ENCODE assay signal across 10 mouse cellular contexts in genomic region chr13:23269681-23270080, GRCm38 (mm10). TPM values are rescaled to one million over a fixed set of nuclear protein-coding genes. Genes with fewer than 3 reads are reported as not detected.
DNase-seq lines count a peak whose midpoint lies in the region; ATAC-seq and TF ChIP-seq lines count a peak whose summit lies in the region.
"Had no signal": no experiment of that assay in that cellular context is flagged by ENCODE, and none has a peak within 500 bp of the region (broad histone marks: within the 10 kb centered on the region; RNA-seq: fewer than 3 reads in every experiment).

No protein-coding gene starts in this region.

- TF ChIP-seq EP300 in heart, postnatal 0 days (IDR thresholded peaks at IDR 0.05; ENCODE audit: low read depth), result no peak

- no peak overlapping the region for H3K27ac ChIP-seq in heart, postnatal 0 days (ENCODE audit: low read depth)
- H3K27ac ChIP-seq in hindbrain, embryonic 15.5 days (replicated peaks), result no peak overlapping the region
- H3K27ac ChIP-seq in midbrain, embryonic 16.5 days (ENCODE audit: low read length), result no peak overlapping the region

- no peaks in the 10 kb centered on the region for H3K36me3 ChIP-seq in heart, postnatal 0 days (replicated peaks; ENCODE audit: control insufficient read depth, insufficient read depth, low read length)
- H3K36me3 ChIP-seq in hindbrain, embryonic 15.5 days, result no peaks in the 10 kb centered on the region
- no peaks in the 10 kb centered on the region for H3K36me3 ChIP-seq in midbrain, embryonic 16.5 days (ENCODE audit: control insufficient read depth, insufficient read depth, low read length)
- H3K36me3 ChIP-seq: G1E had no signal

- H3K4me1 ChIP-seq in heart, postnatal 0 days (ENCODE audit: control insufficient read depth, insufficient read depth), result peaks cover 5% of the 10 kb centered on the region; the same call in 1 of the 2 replicates
- 0 out of 2 replicates have a peak, but pooled peaks cover 4% of the 10 kb centered on the region for H3K4me1 ChIP-seq in hindbrain, embryonic 15.5 days (replicated peaks)
- H3K4me1 ChIP-seq in midbrain, embryonic 16.5 days (ENCODE audit: control insufficient read depth, insufficient read depth, low read length), result no peaks in the 10 kb centered on the region

- WGBS in heart, postnatal 0 days, result 14% methylated on average over 11 of the region's 11 CpGs
- 28% methylated on average over 11 of the region's 11 CpGs for WGBS in hindbrain, embryonic 15.5 days
- 18% methylated on average over 11 of the region's 11 CpGs for WGBS in midbrain, embryonic 16.5 days

- no peak for DNase-seq in heart, postnatal 0 days (ENCODE audit: low spot score)
- DNase-seq in heart, adult 18-20 months, result no peak
- DNase-seq in embryo, embryonic 10.5 days (ENCODE audit: low spot score), result peak; percentile 54
- no peak for DNase-seq in adrenal gland, adult (ENCODE audit: inconsistent age in 2 of 2, low spot score in 1 of 2)
- no peak for DNase-seq in spleen, postnatal 36 days (ENCODE audit: low spot score in 2 of 2)
- DNase-seq in adrenal gland, postnatal 14 days, result no peak

- ATAC-seq in heart, postnatal 0 days (ENCODE audit: insufficient read depth, low read depth), result no peak
- ATAC-seq in hindbrain, embryonic 15.5 days (ENCODE audit: low FRiP score, low read depth), result peak; percentile 43; the same call in 1 of the 2 replicates
- ATAC-seq in midbrain, embryonic 16.5 days, result peak; percentile 69

- H3K9ac ChIP-seq in heart, postnatal 0 days (replicated peaks; ENCODE audit: low read depth, low read length), result no peak overlapping the region
- peak overlapping the region; percentile 45 for H3K9ac ChIP-seq in hindbrain, embryonic 15.5 days
- H3K9ac ChIP-seq in midbrain, embryonic 16.5 days (ENCODE audit: low read depth, low read length), result peak overlapping the region; percentile 57

- H3K4me3 ChIP-seq in heart, postnatal 0 days (ENCODE audit: low read depth, low read length), result peak overlapping the region; percentile 29
- H3K4me3 ChIP-seq in hindbrain, embryonic 15.5 days, result peak overlapping the region; percentile 47
- H3K4me3 ChIP-seq in midbrain, embryonic 16.5 days (ENCODE audit: low read depth, low read length), result peak overlapping the region; percentile 43

- H3K27me3 ChIP-seq in heart, postnatal 0 days (ENCODE audit: control insufficient read depth, insufficient read depth, low read length), result peaks cover 11% of the 10 kb centered on the region
- H3K27me3 ChIP-seq in hindbrain, embryonic 15.5 days, result no peaks in the 10 kb centered on the region
- no peaks in the 10 kb centered on the region for H3K27me3 ChIP-seq in midbrain, embryonic 16.5 days (ENCODE audit: control insufficient read depth, insufficient read depth, low read depth, low read length)

- TF ChIP-seq CTCF in heart, postnatal 0 days (IDR thresholded peaks at IDR 0.05; ENCODE audit: low read depth), result no peak

- H3K4me2 ChIP-seq in heart, postnatal 0 days (ENCODE audit: low read depth, low read length), result peak overlapping the region; percentile 53
- peak overlapping the region; percentile 54 for H3K4me2 ChIP-seq in hindbrain, embryonic 15.5 days
- H3K4me2 ChIP-seq in midbrain, embryonic 16.5 days (ENCODE audit: low read length), result peak overlapping the region; percentile 44

- H3K9me3 ChIP-seq in heart, postnatal 0 days (replicated peaks; ENCODE audit: control insufficient read depth, low read length), result no peaks in the 10 kb centered on the region
- H3K9me3 ChIP-seq in hindbrain, embryonic 15.5 days, result no peaks in the 10 kb centered on the region
- H3K9me3 ChIP-seq in midbrain, embryonic 16.5 days (replicated peaks; ENCODE audit: control insufficient read depth, low read length, poor library complexity, severe bottlenecking), result no peaks in the 10 kb centered on the region
- H3K9me3 ChIP-seq: G1E had no signal

RNA-seq across cellular contexts. Expression of gene Vmn1r223, which starts 22.7 kb away (rescaled TPM):
- total RNA-seq in heart, postnatal 0 days (2014; rRNA removed; ENCODE audit: low replicate concordance), result not detected in 2 replicates
- polyA plus RNA-seq in heart, postnatal 0 days (2015; fragmentation: Nextera tagmentation; extraction: Ambion mirVana), result not detected in 2 replicates
- not detected for total RNA-seq in heart, adult 18-20 months (2021)
- polyA plus RNA-seq in hindbrain, embryonic 15.5 days (2015; fragmentation: Nextera tagmentation; extraction: Ambion mirVana), result not detected in 2 replicates
- polyA plus RNA-seq in midbrain, embryonic 16.5 days (2015; fragmentation: Nextera tagmentation; extraction: Ambion mirVana), result not detected in 2 replicates
- not detected in 2 replicates for total RNA-seq in adrenal gland, postnatal 14 days (2021)
- total RNA-seq: neutrophil, adult 5-6 weeks had no signal
- polyA plus RNA-seq: G1E had no signal

RNA-seq across cellular contexts. Expression of gene Vmn1r222, which starts 33.9 kb away (rescaled TPM):
- not detected in 2 replicates for total RNA-seq in heart, postnatal 0 days (2014; rRNA removed; ENCODE audit: low replicate concordance)
- polyA plus RNA-seq in heart, postnatal 0 days (2015; fragmentation: Nextera tagmentation; extraction: Ambion mirVana), result not detected in 2 replicates
- not detected for total RNA-seq in heart, adult 18-20 months (2021)
- not detected in 2 replicates for polyA plus RNA-seq in hindbrain, embryonic 15.5 days (2015; fragmentation: Nextera tagmentation; extraction: Ambion mirVana)
- polyA plus RNA-seq in midbrain, embryonic 16.5 days (2015; fragmentation: Nextera tagmentation; extraction: Ambion mirVana), result not detected in 2 replicates
- total RNA-seq in adrenal gland, postnatal 14 days (2021), result not detected in 2 replicates
- total RNA-seq: G1E; neutrophil, adult 5-6 weeks had no signal
- polyA plus RNA-seq: G1E had no signal

RNA-seq across cellular contexts. Expression of gene Vmn1r221, which starts 55.8 kb away (rescaled TPM):
- total RNA-seq in heart, postnatal 0 days (2014; rRNA removed; ENCODE audit: low replicate concordance), result not detected in 2 replicates
- not detected in 2 replicates for polyA plus RNA-seq in heart, postnatal 0 days (2015; fragmentation: Nextera tagmentation; extraction: Ambion mirVana)
- not detected for total RNA-seq in heart, adult 18-20 months (2021)
- not detected in 2 replicates for polyA plus RNA-seq in hindbrain, embryonic 15.5 days (2015; fragmentation: Nextera tagmentation; extraction: Ambion mirVana)
- polyA plus RNA-seq in midbrain, embryonic 16.5 days (2015; fragmentation: Nextera tagmentation; extraction: Ambion mirVana), result not detected in 2 replicates
- total RNA-seq in adrenal gland, postnatal 14 days (2021), result not detected in 2 replicates
- polyA plus RNA-seq: G1E had no signal
